Comparison of ENCODE assay signal across 28 mouse cellular contexts in genomic region chr3:129650931-129651330, GRCm38 (mm10).
"Had no signal": no experiment of that assay in that cellular context is flagged by ENCODE, and none has a peak within 500 bp of the region (broad histone marks: within the 10 kb centered on the region; RNA-seq: fewer than 3 reads in every experiment).

No protein-coding gene starts in this region.

- DNase-seq: heart, postnatal 10 days; heart, postnatal 14 days; heart, postnatal 36 days; kidney, adult 18-20 months; kidney, adult 2 months; kidney, adult 8-10 months; kidney, adult 9 months; kidney, postnatal 10 days; kidney, postnatal 14 days; kidney, postnatal 25 days; kidney, postnatal 36 days; kidney, postnatal 4 days; layer of hippocampus, adult 9-11 months; layer of hippocampus, postnatal 36 days had no signal

- H3K36me3 ChIP-seq: heart, embryonic 12.5 days; heart, embryonic 13.5 days; heart, embryonic 15.5 days; hindbrain, embryonic 10.5 days; hindbrain, embryonic 12.5 days; hindbrain, embryonic 13.5 days; hindbrain, embryonic 15.5 days; intestine, embryonic 15.5 days; kidney, embryonic 15.5 days had no signal

- H3K9me3 ChIP-seq: heart, embryonic 13.5 days; heart, embryonic 15.5 days; hindbrain, embryonic 10.5 days; hindbrain, embryonic 12.5 days; hindbrain, embryonic 13.5 days; hindbrain, embryonic 15.5 days; intestine, embryonic 15.5 days; kidney, embryonic 15.5 days had no signal

- H3K4me3 ChIP-seq: heart, embryonic 12.5 days; heart, embryonic 13.5 days; heart, embryonic 15.5 days; hindbrain, embryonic 10.5 days; hindbrain, embryonic 12.5 days; hindbrain, embryonic 13.5 days; hindbrain, embryonic 15.5 days; intestine, embryonic 15.5 days; kidney, embryonic 15.5 days; layer of hippocampus, adult 2 months; left cerebral cortex, adult 2 months had no signal

- H3K27ac ChIP-seq: heart, embryonic 13.5 days; heart, embryonic 15.5 days; hindbrain, embryonic 10.5 days; hindbrain, embryonic 12.5 days; hindbrain, embryonic 13.5 days; hindbrain, embryonic 14.5 days; hindbrain, embryonic 15.5 days; hindbrain, postnatal 0 days; intestine, embryonic 15.5 days; kidney, embryonic 15.5 days; kidney, postnatal 0 days; left cerebral cortex, adult 2 months had no signal

- H3K4me1 ChIP-seq: hindbrain, embryonic 15.5 days had no signal

- H3K9ac ChIP-seq: heart, embryonic 12.5 days; heart, embryonic 13.5 days; heart, embryonic 15.5 days; hindbrain, embryonic 12.5 days; hindbrain, embryonic 13.5 days; hindbrain, embryonic 14.5 days; hindbrain, embryonic 15.5 days; intestine, embryonic 15.5 days; kidney, embryonic 15.5 days had no signal
